Mouse (Mus musculus): Measurements from ENCODE around the gene Il4ra.

GRCm38 (mm10) chr7:125581317-125581672 lies 29.4 kb downstream of the Il4ra start:
- TF ChIP-seq CTCF (IDR thresholded peaks at IDR 0.05; ENCODE audit: control insufficient read depth, insufficient read depth, low read length): peak; percentile 97
- no peak for TF ChIP-seq POLR2A (IDR thresholded peaks at IDR 0.05; ENCODE audit: borderline replicate concordance, control insufficient read depth, low read depth, low read length)

Data from bone marrow, adult 2 months (tissue).